Mouse (Mus musculus) lung, embryonic 14.5 days (tissue): Measurements from ENCODE around the gene Agpat3. TPM values are rescaled to one million over a fixed set of nuclear protein-coding genes. Genes with fewer than 3 reads are reported as not detected.

Source experiments
- ATAC-seq: fragments of 200-750 bp; cut with Nextera tagmentation; 2 replicates; pipeline ENCODE4 v1.8.0; 2017; ENCODE audit warnings: mild to moderate bottlenecking, moderate TSS enrichment, moderate library complexity; ENCODE audit not compliant: insufficient read depth
- DNase-seq: peaks from one replicate; pipeline ENCODE4 v3.0.0-alpha.2; 2015
- H3K27ac ChIP-seq: fragments of 300-500 bp; sonication (generic); 2 replicates; pipeline ENCODE4 v1.5.1; 2014; ENCODE audit warnings: low read depth, mild to moderate bottlenecking, moderate library complexity
- H3K27me3 ChIP-seq: fragments of 300-500 bp; sonication (generic); 2 replicates; pipeline ENCODE4 v1.6.1; 2014; ENCODE audit warnings: low read length, control low read depth; ENCODE audit not compliant: insufficient read depth
- H3K36me3 ChIP-seq: fragments of 300-500 bp; sonication (generic); 2 replicates; pipeline ENCODE4 v1.6.1; 2014; ENCODE audit warnings: control low read depth; ENCODE audit not compliant: insufficient read depth
- H3K4me1 ChIP-seq: fragments of 300-500 bp; sonication (generic); 2 replicates; pipeline ENCODE4 v1.6.1; 2014; ENCODE audit warnings: antibody characterized with exemption, control low read depth; ENCODE audit not compliant: insufficient read depth
- H3K4me2 ChIP-seq: fragments of 300-500 bp; sonication (generic); 2 replicates; pipeline ENCODE4 v1.6.1; 2014; ENCODE audit warnings: mild to moderate bottlenecking
- H3K4me3 ChIP-seq: fragments of 300-500 bp; sonication (generic); 2 replicates; pipeline ENCODE4 v1.5.1; 2014; ENCODE audit warnings: low read depth, low read length
- H3K9ac ChIP-seq: fragments of 300-500 bp; sonication (generic); 2 replicates; pipeline ENCODE4 v1.6.1; 2014
- H3K9me3 ChIP-seq: fragments of 300-500 bp; sonication (generic); 2 replicates; pipeline ENCODE4 v1.6.1; 2016; ENCODE audit warnings: low read depth, low read length, control low read depth
- CTCF ChIP-seq: IDR thresholded peaks from 2 replicates; pipeline ENCODE4 v1.5.1; 2016; ENCODE audit warnings: antibody characterized with exemption, low read depth
- WGBS: fragments of 180-500 bp; shearing (Covaris S2); extraction: QIAGEN DNeasy Blood & Tissue Kit; methylation state at CpG from one replicate; pipeline ENCODE4 v1.1.7; 2014; 5-methylcytosine and 5-hydroxymethylcytosine counted together
- polyA plus RNA-seq: library from polyadenylated mRNA; unstranded; fragments of >200 nt; fragmentation: Nextera tagmentation; extraction: Ambion mirVana; gene quantifications from 2 replicates; pipeline ENCODE4 v1.2.1, GENCODE M21; 2014

The Agpat3 gene
- polyA plus RNA-seq, 1 experiment from 2014 or later = 62.1 TPM

DNA sequence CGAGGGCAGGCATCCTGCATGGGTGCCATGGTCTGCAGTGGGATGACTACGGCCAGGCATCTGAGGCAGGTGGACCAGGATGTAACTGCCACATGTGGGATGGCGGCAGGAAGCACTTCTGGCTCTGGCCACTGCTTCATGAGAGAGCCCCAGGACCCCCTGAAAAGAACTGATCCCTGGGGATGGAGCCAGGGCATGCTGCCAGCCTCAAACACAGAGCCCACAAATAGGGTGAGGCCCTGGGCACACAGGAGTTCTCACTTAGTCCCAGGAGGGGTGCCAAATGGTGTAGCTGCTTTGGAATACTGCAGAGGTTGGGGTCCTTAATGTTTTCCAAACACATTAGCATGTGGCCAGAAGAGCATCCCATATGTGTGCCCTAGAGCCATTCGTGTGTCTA is 66.3 kb downstream of the Agpat3 start:
- Histone ChIP-seq H3K27me3 (no peaks in the 10 kb centered on the region), H3K27ac (no peak overlapping the region), H3K9me3 (no peaks in the 10 kb centered on the region), H3K4me3 (no peak overlapping the region), H3K4me1 (no peaks in the 10 kb centered on the region), H3K36me3 (peaks cover 52% of the 10 kb centered on the region), H3K9ac (no peak overlapping the region), H3K4me2 (no peak overlapping the region)
- WGBS = 78% methylated on average over 4 of the region's 4 CpGs
- no peak for ATAC-seq
- no peak for TF ChIP-seq CTCF
- DNase-seq = no peak

DNA sequence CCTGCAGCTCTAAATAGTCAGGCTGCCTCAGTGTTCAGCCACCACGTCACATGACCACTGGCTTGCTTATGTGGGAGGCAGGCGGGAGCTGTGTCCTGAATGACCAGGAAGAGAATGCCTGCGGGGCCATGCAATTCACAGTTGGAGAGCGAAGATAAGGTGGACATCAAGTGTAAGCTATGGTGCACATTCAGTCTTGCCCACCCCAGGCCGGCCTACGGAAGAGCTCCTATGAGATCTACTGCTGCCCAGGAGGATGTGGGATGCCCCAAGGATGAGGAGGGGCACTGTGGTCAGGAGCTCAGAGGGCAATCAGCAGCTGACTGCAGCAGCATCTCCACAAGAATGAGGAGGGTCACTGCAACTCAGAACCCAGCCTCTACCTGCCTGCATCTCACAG is 66.9 kb downstream of the Agpat3 start:
- Histone ChIP-seq H3K4me2 (no peak overlapping the region), H3K4me3 (no peak overlapping the region), H3K36me3 (peaks cover 56% of the 10 kb centered on the region), H3K27me3 (no peaks in the 10 kb centered on the region), H3K27ac (no peak overlapping the region), H3K9ac (no peak overlapping the region), H3K9me3 (no peaks in the 10 kb centered on the region), H3K4me1 (no peaks in the 10 kb centered on the region)
- TF ChIP-seq CTCF = no peak
- ATAC-seq (no peak), DNase-seq (no peak)
- WGBS = 89% methylated on average over 6 of the region's 6 CpGs

DNA sequence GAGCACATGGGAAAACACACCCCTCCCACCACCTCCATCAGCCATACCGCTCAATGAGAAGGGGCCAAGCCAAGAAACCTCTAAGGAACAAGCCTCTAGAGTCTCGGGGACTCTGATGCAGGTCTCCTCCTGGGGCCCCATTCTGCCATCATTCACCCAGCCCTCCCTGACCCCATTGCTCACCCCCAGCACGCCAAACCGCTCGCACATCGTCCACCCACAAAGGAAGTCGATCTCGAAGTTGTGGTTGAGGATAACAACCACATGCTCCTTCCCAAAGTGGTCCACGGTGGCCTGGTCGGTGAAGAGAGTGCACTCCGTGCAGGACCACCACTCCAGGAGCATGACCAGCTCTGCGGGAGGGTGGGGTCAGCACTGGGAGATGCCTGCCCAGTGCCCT is 67.5 kb downstream of the Agpat3 start:
- no peaks in the 10 kb centered on the region for H3K9me3 ChIP-seq
- TF ChIP-seq CTCF = no peak
- DNase-seq = no peak
- H3K27me3 ChIP-seq = no peaks in the 10 kb centered on the region
- H3K4me1 ChIP-seq = no peaks in the 10 kb centered on the region
- peaks cover 61% of the 10 kb centered on the region for H3K36me3 ChIP-seq
- H3K4me3 ChIP-seq = no peak overlapping the region
- no peak for ATAC-seq
- 87% methylated on average over 12 of the region's 12 CpGs for WGBS
- H3K9ac ChIP-seq = no peak overlapping the region
- H3K27ac ChIP-seq = no peak overlapping the region
- no peak overlapping the region for H3K4me2 ChIP-seq

- Histone ChIP-seq H3K9me3 (no peaks in the 10 kb centered on the region), H3K36me3 (peaks cover 68% of the 10 kb centered on the region), H3K9ac (no peak overlapping the region), H3K4me3 (no peak overlapping the region), H3K27ac (no peak overlapping the region), H3K4me1 (no peaks in the 10 kb centered on the region), H3K4me2 (no peak overlapping the region), H3K27me3 (no peaks in the 10 kb centered on the region)
- DNase-seq (no peak), ATAC-seq (no peak)
- TF ChIP-seq CTCF = no peak
- WGBS = 86% methylated on average over 4 of the region's 4 CpGs
These were observed 69.9 kb downstream of the Agpat3 start for GRCm38 (mm10) chr10:78282411-78282810.

DNA sequence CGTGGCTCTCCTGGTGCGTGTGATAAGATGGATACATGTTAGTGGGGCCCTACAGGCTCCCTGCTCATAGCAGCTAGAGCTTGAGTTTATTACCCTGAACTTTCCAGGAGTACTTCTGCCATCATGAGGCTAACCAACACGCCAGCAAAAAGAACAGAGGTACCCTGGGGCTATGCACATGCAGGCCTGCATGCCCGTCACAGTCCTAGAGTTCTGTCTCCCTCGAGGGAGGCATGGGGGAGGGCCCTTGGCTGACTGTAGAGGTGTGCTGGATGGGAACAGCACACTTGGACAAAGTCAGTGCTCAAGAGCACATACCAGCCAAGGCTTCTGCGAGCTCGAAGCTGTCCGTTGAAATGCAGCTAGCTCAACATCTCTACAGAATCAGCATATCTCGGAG is 71.8 kb downstream of the Agpat3 start:
- no peak overlapping the region for H3K27ac ChIP-seq
- H3K27me3 ChIP-seq = no peaks in the 10 kb centered on the region
- ATAC-seq (no peak), DNase-seq (no peak)
- no peak overlapping the region for H3K4me2 ChIP-seq
- no peak overlapping the region for H3K9ac ChIP-seq
- no peaks in the 10 kb centered on the region for H3K9me3 ChIP-seq
- 85% methylated on average over 9 of the region's 9 CpGs for WGBS
- no peak for TF ChIP-seq CTCF
- peaks cover 58% of the 10 kb centered on the region for H3K36me3 ChIP-seq
- H3K4me1 ChIP-seq = no peaks in the 10 kb centered on the region
- H3K4me3 ChIP-seq = no peak overlapping the region

DNA sequence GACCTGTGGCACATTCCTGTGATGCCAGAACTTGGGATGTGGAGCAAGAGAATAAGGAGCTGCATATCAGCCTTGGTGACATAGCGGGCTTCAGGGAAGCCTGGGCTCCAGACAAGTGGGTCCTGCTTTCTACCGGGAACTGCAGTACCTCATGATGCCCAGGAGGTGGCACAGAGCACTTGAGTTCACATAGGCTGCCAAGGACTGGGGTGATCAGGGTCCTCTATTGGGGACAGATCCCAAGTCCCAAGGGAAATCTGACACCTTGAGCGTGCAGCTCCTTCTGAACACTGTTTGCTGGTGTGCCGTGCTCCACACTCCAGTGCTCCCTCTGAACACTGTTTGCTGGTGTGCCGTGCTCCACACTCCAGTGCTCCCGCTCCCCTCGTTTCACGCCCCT is 73.1 kb downstream of the Agpat3 start:
- TF ChIP-seq CTCF = peak; percentile 94
- Histone ChIP-seq H3K9me3 (no peaks in the 10 kb centered on the region), H3K4me2 (no peak overlapping the region), H3K36me3 (peaks cover 61% of the 10 kb centered on the region), H3K4me1 (no peaks in the 10 kb centered on the region), H3K27me3 (no peaks in the 10 kb centered on the region), H3K4me3 (no peak overlapping the region), H3K27ac (no peak overlapping the region), H3K9ac (no peak overlapping the region)
- 43% methylated on average over 8 of the region's 8 CpGs for WGBS
- ATAC-seq (peak; percentile 84), DNase-seq (peak; percentile 81)

- H3K36me3 ChIP-seq = peaks cover 64% of the 10 kb centered on the region
These were observed 74.5 kb downstream of the Agpat3 start for GRCm38 (mm10) chr10:78277835-78278234.

DNA sequence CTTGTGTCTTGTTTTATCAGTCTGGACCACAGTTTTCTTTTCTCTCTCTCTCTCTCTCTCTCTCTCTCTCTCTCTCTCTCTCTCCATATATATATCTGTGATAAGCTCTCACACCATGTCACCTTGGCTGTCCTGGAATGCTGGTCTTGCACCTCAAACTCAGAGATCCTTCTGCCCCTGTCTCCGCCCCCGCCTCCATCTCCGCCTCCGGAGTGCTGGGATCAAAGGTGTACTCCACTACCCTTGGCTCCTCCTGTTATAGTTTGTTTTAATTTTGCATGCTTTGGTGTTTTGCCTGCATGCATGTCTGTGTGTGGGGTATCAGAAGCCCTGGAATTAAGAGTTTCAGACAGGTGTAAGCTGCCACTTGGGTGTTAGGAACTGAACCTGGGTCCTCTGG is 76.0 kb downstream of the Agpat3 start:
- TF ChIP-seq CTCF = no peak
- Histone ChIP-seq H3K36me3 (peaks cover 58% of the 10 kb centered on the region), H3K9ac (no peak overlapping the region), H3K4me1 (no peaks in the 10 kb centered on the region), H3K4me3 (no peak overlapping the region), H3K9me3 (no peaks in the 10 kb centered on the region), H3K27ac (no peak overlapping the region), H3K27me3 (no peaks in the 10 kb centered on the region), H3K4me2 (no peak overlapping the region)
- ATAC-seq (no peak), DNase-seq (no peak)
- 88% methylated on average over 4 of the region's 4 CpGs for WGBS

More at GRCm38 (mm10) chr10:78277835-78278234, 74.5 kb downstream of the Agpat3 start:
- ATAC-seq (no peak), DNase-seq (no peak)
- Histone ChIP-seq H3K27me3 (no peaks in the 10 kb centered on the region), H3K27ac (no peak overlapping the region), H3K4me3 (no peak overlapping the region), H3K9ac (no peak overlapping the region), H3K4me2 (no peak overlapping the region), H3K9me3 (no peaks in the 10 kb centered on the region), H3K4me1 (no peaks in the 10 kb centered on the region)
- 60% methylated on average over 3 of the region's 3 CpGs for WGBS
- TF ChIP-seq CTCF = no peak
